Mouse (Mus musculus): ENCODE measurements around the gene Atp8a2. TPM values are rescaled to one million over a fixed set of nuclear protein-coding genes. Genes with fewer than 3 reads are reported as not detected.
A peak's percentile ranks its signal among the peaks of the same experiment; 100 is the strongest.

Gene Atp8a2
- total and polyA plus RNA-seq, 2 experiments from 2014 or later = 43.0 to 81.7 TPM

- no peaks in the 10 kb centered on the region for H3K9me3 ChIP-seq (ENCODE audit: low read length)
- H3K27ac ChIP-seq (ENCODE audit: low read depth, low read length) = no peak overlapping the region
- no peak overlapping the region for H3K4me2 ChIP-seq (ENCODE audit: low read depth, low read length, poor library complexity, severe bottlenecking)
- DNase-seq (ENCODE audit: low spot score) = no peak
- TF ChIP-seq CTCF (IDR thresholded peaks at IDR 0.05) = peak; percentile 28; the same call in 1 of the 2 replicates
- H3K36me3 ChIP-seq (ENCODE audit: insufficient read depth, low read length) = no peaks in the 10 kb centered on the region
- no peaks in the 10 kb centered on the region for H3K4me1 ChIP-seq (ENCODE audit: insufficient read depth, low read length)
- H3K27me3 ChIP-seq (ENCODE audit: insufficient read depth, low read length) = no peaks in the 10 kb centered on the region
- no peak overlapping the region for H3K4me3 ChIP-seq (ENCODE audit: low read depth, low read length)
- H3K9ac ChIP-seq (replicated peaks; ENCODE audit: low read length, poor library complexity, severe bottlenecking) = no peak overlapping the region
- WGBS = 63% methylated on average over 5 of the region's 5 CpGs
- no peak for ATAC-seq (ENCODE audit: low FRiP score)
Measured at GRCm38 (mm10) chr14:59988860-59989259, 208.1 kb downstream of the Atp8a2 start.

- no peaks in the 10 kb centered on the region for H3K36me3 ChIP-seq (ENCODE audit: insufficient read depth, low read length)
- WGBS = 70% methylated on average over 3 of the region's 3 CpGs
- TF ChIP-seq CTCF (IDR thresholded peaks at IDR 0.05) = no peak
Measured at GRCm38 (mm10) chr14:59987975-59988374, 209.0 kb downstream of the Atp8a2 start.

GRCm38 (mm10) chr14:59978007-59978406, 219.0 kb downstream of the Atp8a2 start:
- no peaks in the 10 kb centered on the region for H3K27me3 ChIP-seq (ENCODE audit: insufficient read depth, low read length)
- 25% methylated on average over 1 of the region's 2 CpGs for WGBS
- H3K27ac ChIP-seq (ENCODE audit: low read depth, low read length) = no peak overlapping the region
- no peaks in the 10 kb centered on the region for H3K9me3 ChIP-seq (ENCODE audit: low read length)
- H3K4me2 ChIP-seq (ENCODE audit: low read depth, low read length, poor library complexity, severe bottlenecking) = no peak overlapping the region
- no peak overlapping the region for H3K9ac ChIP-seq (replicated peaks; ENCODE audit: low read length, poor library complexity, severe bottlenecking)
- H3K36me3 ChIP-seq (ENCODE audit: insufficient read depth, low read length) = no peaks in the 10 kb centered on the region
- H3K4me3 ChIP-seq (ENCODE audit: low read depth, low read length) = no peak overlapping the region
- DNase-seq (ENCODE audit: low spot score) (no peak), ATAC-seq (ENCODE audit: low FRiP score) (no peak)
- no peaks in the 10 kb centered on the region for H3K4me1 ChIP-seq (ENCODE audit: insufficient read depth, low read length)
- TF ChIP-seq CTCF (IDR thresholded peaks at IDR 0.05) = no peak

More at GRCm38 (mm10) chr14:59987975-59988374, 209.0 kb downstream of the Atp8a2 start:
- no peaks in the 10 kb centered on the region for H3K27me3 ChIP-seq (ENCODE audit: insufficient read depth, low read length)
- no peak for DNase-seq (ENCODE audit: low spot score)
- H3K27ac ChIP-seq (ENCODE audit: low read depth, low read length) = no peak overlapping the region
- no peaks in the 10 kb centered on the region for H3K9me3 ChIP-seq (ENCODE audit: low read length)
- H3K4me2 ChIP-seq (ENCODE audit: low read depth, low read length, poor library complexity, severe bottlenecking) = no peak overlapping the region
- H3K4me1 ChIP-seq (ENCODE audit: insufficient read depth, low read length) = no peaks in the 10 kb centered on the region
- H3K9ac ChIP-seq (replicated peaks; ENCODE audit: low read length, poor library complexity, severe bottlenecking) = no peak overlapping the region
- H3K4me3 ChIP-seq (ENCODE audit: low read depth, low read length) = no peak overlapping the region
- ATAC-seq (ENCODE audit: low FRiP score) = no peak

DNA sequence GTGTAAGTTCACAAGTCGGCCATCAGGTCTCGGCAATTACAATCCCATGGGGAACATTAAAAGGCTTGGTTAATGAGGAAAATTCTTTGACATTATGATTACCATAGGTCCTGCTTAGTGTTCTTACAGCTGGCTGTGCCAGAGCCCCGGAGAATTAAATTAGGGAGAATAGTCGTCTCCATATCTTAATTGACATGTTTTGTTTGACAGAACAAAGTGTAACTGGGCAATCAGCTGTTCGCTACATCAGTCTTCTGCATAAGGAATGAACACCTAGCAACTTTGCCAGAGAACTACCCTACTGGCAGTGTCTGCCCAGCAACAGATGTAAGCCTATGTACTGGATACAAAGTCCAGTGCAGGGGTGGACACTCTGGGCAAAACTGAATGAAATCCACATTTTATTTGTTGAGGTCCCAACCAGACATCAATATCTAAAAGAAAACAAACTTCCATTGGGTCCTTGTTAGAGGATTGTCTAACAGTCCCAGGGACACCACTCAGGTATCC, 225.7 kb downstream of the Atp8a2 start:
- no peaks in the 10 kb centered on the region for H3K27me3 ChIP-seq (ENCODE audit: insufficient read depth, low read length)
- H3K27ac ChIP-seq (ENCODE audit: low read depth, low read length) = no peak overlapping the region
- H3K9me3 ChIP-seq (ENCODE audit: low read length) = no peaks in the 10 kb centered on the region
- peak; percentile 2 for DNase-seq (ENCODE audit: low spot score)
- H3K4me1 ChIP-seq (ENCODE audit: insufficient read depth, low read length) = peaks cover 3% of the 10 kb centered on the region; the same call in 1 of the 2 replicates
- TF ChIP-seq CTCF (IDR thresholded peaks at IDR 0.05) = no peak
- H3K36me3 ChIP-seq (ENCODE audit: insufficient read depth, low read length) = no peaks in the 10 kb centered on the region
- no peak overlapping the region for H3K9ac ChIP-seq (replicated peaks; ENCODE audit: low read length, poor library complexity, severe bottlenecking)
- H3K4me2 ChIP-seq (ENCODE audit: low read depth, low read length, poor library complexity, severe bottlenecking) = no peak overlapping the region
- no peak for ATAC-seq (ENCODE audit: low FRiP score)
- no peak overlapping the region for H3K4me3 ChIP-seq (ENCODE audit: low read depth, low read length)
- 58% methylated on average over 5 of the region's 5 CpGs for WGBS

DNA sequence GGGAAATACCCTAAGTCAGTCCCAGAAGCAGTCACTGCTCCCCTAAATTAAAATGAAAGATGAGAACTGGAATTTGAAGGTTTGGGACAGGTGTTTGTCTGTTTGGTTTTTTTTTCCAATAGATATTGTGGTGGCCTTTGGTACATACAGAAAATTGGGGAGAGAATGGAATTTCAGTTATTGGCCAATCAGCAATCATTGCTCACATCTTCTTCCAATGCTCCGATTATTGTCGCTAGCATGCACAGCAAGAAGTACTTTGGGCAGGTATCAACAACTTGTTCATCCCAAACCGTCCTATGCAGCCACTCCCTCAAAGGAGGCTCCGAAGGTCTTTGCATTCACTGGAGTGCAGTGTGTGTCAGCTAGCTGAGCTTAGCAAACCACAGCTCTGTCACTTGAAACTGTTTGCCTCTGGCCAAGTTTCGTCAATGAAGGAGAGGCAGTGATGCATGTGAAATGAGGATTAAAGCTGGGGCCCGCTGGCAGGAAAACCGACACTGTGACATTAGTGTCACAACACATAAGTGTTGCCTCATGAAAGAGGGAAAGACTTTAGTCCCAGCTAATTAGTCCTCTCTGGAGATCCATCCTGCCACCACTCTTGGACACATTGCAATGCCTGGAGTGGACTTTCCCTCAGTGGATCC, 227.4 kb downstream of the Atp8a2 start:
- H3K36me3 ChIP-seq (ENCODE audit: insufficient read depth, low read length) = no peaks in the 10 kb centered on the region
- H3K4me2 ChIP-seq (ENCODE audit: low read depth, low read length, poor library complexity, severe bottlenecking) = no peak overlapping the region
- TF ChIP-seq CTCF (IDR thresholded peaks at IDR 0.05) = no peak
- H3K4me3 ChIP-seq (ENCODE audit: low read depth, low read length) = no peak overlapping the region
- H3K4me1 ChIP-seq (ENCODE audit: insufficient read depth, low read length) = peaks cover 3% of the 10 kb centered on the region; the same call in 1 of the 2 replicates
- no peaks in the 10 kb centered on the region for H3K27me3 ChIP-seq (ENCODE audit: insufficient read depth, low read length)
- no peak overlapping the region for H3K27ac ChIP-seq (ENCODE audit: low read depth, low read length)
- no peak overlapping the region for H3K9ac ChIP-seq (replicated peaks; ENCODE audit: low read length, poor library complexity, severe bottlenecking)
- ATAC-seq (ENCODE audit: low FRiP score) = peak; percentile 82
- peak; percentile 86 for DNase-seq (ENCODE audit: low spot score)
- 17% methylated on average over 7 of the region's 7 CpGs for WGBS
- no peaks in the 10 kb centered on the region for H3K9me3 ChIP-seq (ENCODE audit: low read length)

- Histone ChIP-seq H3K4me2 (ENCODE audit: low read depth, low read length, poor library complexity, severe bottlenecking) (no peak overlapping the region), H3K27ac (ENCODE audit: low read depth, low read length) (no peak overlapping the region), H3K36me3 (ENCODE audit: insufficient read depth, low read length) (no peaks in the 10 kb centered on the region), H3K9ac (replicated peaks; ENCODE audit: low read length, poor library complexity, severe bottlenecking) (no peak overlapping the region), H3K9me3 (ENCODE audit: low read length) (no peaks in the 10 kb centered on the region), H3K27me3 (ENCODE audit: insufficient read depth, low read length) (no peaks in the 10 kb centered on the region), H3K4me3 (ENCODE audit: low read depth, low read length) (no peak overlapping the region), H3K4me1 (ENCODE audit: insufficient read depth, low read length) (peaks cover 3% of the 10 kb centered on the region; the same call in 1 of the 2 replicates)
- no peak for TF ChIP-seq CTCF (IDR thresholded peaks at IDR 0.05)
- WGBS = 83% methylated on average over 8 of the region's 8 CpGs
- DNase-seq (ENCODE audit: low spot score) (no peak), ATAC-seq (ENCODE audit: low FRiP score) (no peak)
Measured at GRCm38 (mm10) chr14:59967847-59968550, 229.0 kb downstream of the Atp8a2 start.
